Mouse (Mus musculus) hindbrain, embryonic 13.5 days (tissue): ENCODE results near the gene 1700021F05Rik. TPM values are rescaled to one million over a fixed set of nuclear protein-coding genes. Genes with fewer than 3 reads are reported as not detected.

Experiments used
- ATAC-seq: fragments of 200-750 bp; cut with Nextera tagmentation; 2 replicates; pipeline ENCODE4 v1.8.0; 2017; ENCODE audit warnings: moderate TSS enrichment; ENCODE audit not compliant: low FRiP score
- H3K27ac ChIP-seq: fragments of 300-500 bp; sonication (generic); 2 replicates; pipeline ENCODE4 v1.5.1; 2015; ENCODE audit warnings: inconsistent platforms, mild to moderate bottlenecking, moderate library complexity
- H3K27me3 ChIP-seq: fragments of 300-500 bp; sonication (generic); 2 replicates; pipeline ENCODE4 v1.6.1; 2015; ENCODE audit warnings: mild to moderate bottlenecking, inconsistent platforms
- H3K36me3 ChIP-seq: fragments of 300-500 bp; sonication (generic); 2 replicates; pipeline ENCODE4 v1.6.1; 2015; ENCODE audit warnings: mild to moderate bottlenecking, inconsistent platforms
- H3K4me1 ChIP-seq: fragments of 300-500 bp; sonication (generic); replicated peaks from 2 replicates; pipeline ENCODE4 v1.6.1; 2015; ENCODE audit warnings: inconsistent platforms
- H3K4me2 ChIP-seq: fragments of 300-500 bp; sonication (generic); 2 replicates; pipeline ENCODE4 v1.6.1; 2015; ENCODE audit warnings: inconsistent platforms, mild to moderate bottlenecking, moderate library complexity
- H3K4me3 ChIP-seq: fragments of 300-500 bp; sonication (generic); 2 replicates; pipeline ENCODE4 v1.5.1; 2015; ENCODE audit warnings: mild to moderate bottlenecking, inconsistent platforms
- H3K9ac ChIP-seq: fragments of 300-500 bp; sonication (generic); 2 replicates; pipeline ENCODE4 v1.6.1; 2015; ENCODE audit warnings: mild to moderate bottlenecking, inconsistent platforms
- H3K9me3 ChIP-seq: fragments of 300-500 bp; sonication (generic); 2 replicates; pipeline ENCODE4 v1.6.1; 2016; ENCODE audit warnings: inconsistent platforms
- WGBS: fragments of 180-500 bp; shearing (Covaris S2); methylation state at CpG from one replicate; pipeline ENCODE4 v1.1.7; 2015; 5-methylcytosine and 5-hydroxymethylcytosine counted together
- polyA plus RNA-seq: library from polyadenylated mRNA; unstranded; fragments of >200 nt; fragmentation: Nextera tagmentation; extraction: Ambion mirVana; gene quantifications from 2 replicates; pipeline ENCODE4 v1.2.1, GENCODE M21; 2015

1700021F05Rik gene
- polyA plus RNA-seq, 1 experiment from 2014 or later: 69.7 TPM

DNA sequence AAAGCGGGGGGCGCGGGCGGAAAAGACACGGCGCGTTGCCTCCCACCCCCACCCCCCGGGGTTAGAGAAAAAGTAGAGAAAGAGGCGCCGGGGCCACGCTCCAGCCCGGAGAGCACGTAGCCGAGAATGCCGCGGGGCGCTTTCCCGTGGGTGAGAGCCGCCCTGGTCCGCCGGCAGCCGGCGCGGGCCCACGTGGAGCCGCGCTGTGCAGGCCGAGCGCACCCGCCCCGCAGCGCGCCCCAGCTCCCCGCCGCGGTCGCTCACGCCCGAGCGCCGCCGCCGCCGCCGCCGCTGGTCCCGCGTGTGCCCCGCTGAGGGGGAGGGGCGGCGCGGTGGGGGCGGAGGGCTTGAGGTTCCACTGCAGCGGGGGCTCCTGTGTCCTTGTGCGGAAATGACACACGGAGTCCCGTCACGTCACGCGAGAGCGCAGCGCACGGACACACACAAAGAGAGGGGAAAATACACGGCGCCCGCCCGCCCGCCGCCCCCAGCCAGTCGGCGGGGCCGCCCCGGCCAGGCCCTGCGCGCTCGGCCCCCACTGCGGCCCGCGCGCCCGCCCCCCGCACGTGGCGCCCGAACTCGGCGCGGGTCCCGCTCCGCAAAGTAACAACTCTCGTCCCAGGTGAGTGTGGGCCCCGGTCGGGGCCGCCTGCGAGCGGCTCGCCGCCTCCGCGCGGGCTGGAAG lies 61.9 kb downstream of the 1700021F05Rik start, which contains the start of gene Bend3:
TSS of gene Bend3 (plus strand) at position 81 of the 685 bp plus-strand sequence.
- Histone ChIP-seq H3K4me3 (peak within 1 kb of the TSS; percentile 76), H3K27me3 (no peaks in the 10 kb centered on the region), H3K9me3 (no peaks in the 10 kb centered on the region), H3K36me3 (no peaks in the 10 kb centered on the region), H3K4me1 (peaks cover 59% of the 10 kb centered on the region), H3K27ac (peak within 1 kb of the TSS; percentile 98), H3K9ac (peak within 1 kb of the TSS; percentile 90), H3K4me2 (peak within 1 kb of the TSS; percentile 97)
- ATAC-seq: peak; percentile 81
- under 1% methylated on average over 38 of the region's 101 CpGs for WGBS

DNA sequence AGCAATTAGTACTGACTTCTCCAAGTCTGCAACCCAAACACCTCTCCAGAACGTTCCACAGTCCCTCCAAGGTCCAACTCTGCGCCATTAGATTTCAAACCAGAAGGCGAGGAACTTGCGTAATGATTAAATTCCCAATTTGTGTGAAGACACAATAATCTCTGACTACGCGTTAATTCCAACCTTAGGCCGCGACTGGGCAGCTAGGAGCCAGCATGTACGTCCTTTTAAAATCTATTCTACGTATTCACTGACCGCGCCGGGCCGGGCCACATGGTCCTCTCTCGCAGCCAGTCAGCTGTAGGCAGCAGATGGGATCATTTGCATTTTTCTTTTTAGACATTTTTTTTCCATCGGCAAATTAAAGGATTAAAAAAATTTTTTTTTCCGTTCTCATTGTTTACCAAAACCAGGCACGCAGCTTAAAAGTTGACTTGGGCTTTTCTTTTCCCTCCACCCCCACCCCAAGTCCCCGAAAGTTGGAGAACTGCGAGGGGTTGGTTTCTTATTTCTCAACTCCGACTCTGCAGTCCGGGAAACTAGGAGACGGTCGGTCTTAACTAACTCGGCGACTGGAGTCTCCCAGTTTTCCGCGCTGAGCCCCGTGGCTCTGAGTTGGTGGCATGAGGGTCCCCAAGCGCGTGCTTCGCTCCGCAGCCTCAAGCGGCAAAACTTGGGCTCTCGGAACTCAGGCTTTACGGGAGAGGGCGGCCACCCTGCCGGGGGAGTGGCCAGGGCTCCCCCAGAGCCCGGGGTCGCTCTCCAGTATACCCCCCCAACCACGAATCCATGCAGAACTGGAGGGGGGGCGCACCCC lies 62.7 kb downstream of the 1700021F05Rik start:
- no peaks in the 10 kb centered on the region for H3K36me3 ChIP-seq
- no peaks in the 10 kb centered on the region for H3K27me3 ChIP-seq
- peak overlapping the region; percentile 76 for H3K4me3 ChIP-seq
- ATAC-seq: peak; percentile 25
- no peaks in the 10 kb centered on the region for H3K9me3 ChIP-seq
- H3K4me2 ChIP-seq: peak overlapping the region; percentile 97
- under 1% methylated on average over 41 of the region's 42 CpGs for WGBS
- peak overlapping the region; percentile 90 for H3K9ac ChIP-seq
- peaks cover 51% of the 10 kb centered on the region for H3K4me1 ChIP-seq
- peak overlapping the region; percentile 98 for H3K27ac ChIP-seq

DNA sequence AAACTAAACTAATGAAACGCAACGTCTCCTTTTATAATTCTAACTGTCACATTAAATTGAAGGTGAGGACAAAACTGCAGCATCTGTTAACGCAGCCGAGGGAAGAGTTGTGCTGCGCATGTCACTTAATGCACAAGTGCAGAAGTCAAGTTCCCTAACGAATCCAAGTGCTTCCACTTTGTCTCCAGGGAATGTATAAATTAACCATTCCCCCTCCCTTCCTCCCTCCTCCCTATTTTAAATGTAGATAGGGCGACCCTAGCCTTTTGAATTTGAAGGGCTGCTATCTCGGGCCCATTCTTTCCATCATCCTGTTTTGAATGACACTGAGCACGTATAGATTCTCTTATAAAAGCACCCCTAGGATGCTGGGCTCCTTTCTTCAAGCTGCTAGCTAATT lies 63.3 kb downstream of the 1700021F05Rik start:
- no peak for ATAC-seq
- Histone ChIP-seq H3K4me2 (peak overlapping the region; percentile 97), H3K27me3 (no peaks in the 10 kb centered on the region), H3K9me3 (no peaks in the 10 kb centered on the region), H3K27ac (peak overlapping the region; percentile 98; the same call in 1 of the 2 replicates), H3K4me1 (peaks cover 45% of the 10 kb centered on the region), H3K4me3 (peak overlapping the region; percentile 76), H3K9ac (peak overlapping the region; percentile 90), H3K36me3 (no peaks in the 10 kb centered on the region)
- WGBS: 2% methylated on average over 9 of the region's 9 CpGs

DNA sequence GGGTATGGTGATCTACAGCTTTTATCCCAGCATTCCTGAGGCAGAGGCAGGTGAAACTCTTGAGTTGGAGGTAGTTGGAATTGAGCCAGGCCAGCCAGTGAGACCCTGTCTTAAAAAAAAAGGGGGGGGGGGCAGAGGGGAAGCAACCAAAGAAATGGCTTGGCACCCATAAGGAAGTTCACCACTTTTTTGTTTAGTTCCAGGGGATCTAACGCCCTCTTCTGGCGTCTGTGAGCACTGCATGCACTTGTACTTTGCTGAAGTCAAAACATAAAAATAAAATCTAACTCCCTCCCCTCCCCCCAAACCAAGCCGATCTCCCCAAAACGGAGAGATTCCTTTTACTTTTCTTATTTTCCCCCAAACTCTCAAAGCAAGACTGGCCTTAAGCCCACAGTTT lies 65.4 kb downstream of the 1700021F05Rik start:
- Histone ChIP-seq H3K4me2 (no peak overlapping the region), H3K36me3 (no peaks in the 10 kb centered on the region), H3K4me3 (no peak overlapping the region), H3K27me3 (no peaks in the 10 kb centered on the region), H3K9me3 (no peaks in the 10 kb centered on the region), H3K9ac (no peak overlapping the region), H3K4me1 (peaks cover 25% of the 10 kb centered on the region), H3K27ac (no peak overlapping the region)
- 61% methylated on average over 4 of the region's 4 CpGs for WGBS
- no peak for ATAC-seq

Other genes starting within 250 kb of the 1700021F05Rik start
- gene Bend3, start 62.2 kb downstream of the 1700021F05Rik start, polyA plus RNA-seq: 3.0 and 3.8 TPM in 2 replicates
- gene Gm9803, start 16.9 kb downstream of the 1700021F05Rik start, polyA plus RNA-seq: 16.4 and 19.4 TPM in 2 replicates
- 1,003 and 1,012 TPM in 2 replicates for gene Cd24a, start 37.3 kb upstream of the 1700021F05Rik start, polyA plus RNA-seq